ENCODE assay signal across 11 mouse cellular contexts in genomic region chr2:110486724-110487123, GRCm38 (mm10).
DNase-seq lines count a peak whose midpoint lies in the region; ATAC-seq lines count a peak whose summit lies in the region.
"Had no signal": no experiment of that assay in that cellular context is flagged by ENCODE, and none has a peak within 500 bp of the region (broad histone marks: within the 10 kb centered on the region; RNA-seq: fewer than 3 reads in every experiment).

No protein-coding gene starts in this region.

- no peaks in the 10 kb centered on the region for H3K36me3 ChIP-seq in limb, embryonic 15.5 days
- H3K36me3 ChIP-seq: G1E; midbrain, embryonic 13.5 days had no signal

- H3K27me3 ChIP-seq in limb, embryonic 15.5 days: no peaks in the 10 kb centered on the region
- H3K27me3 ChIP-seq: midbrain, embryonic 13.5 days had no signal

- no peak overlapping the region for H3K4me3 ChIP-seq in limb, embryonic 15.5 days
- H3K4me3 ChIP-seq: midbrain, embryonic 13.5 days had no signal

- peak; percentile 4 for DNase-seq in kidney, adult 18-20 months
- no peak for DNase-seq in kidney, postnatal 10 days
- peak; percentile 15 for DNase-seq in cerebellum, adult 9-10 months
- peak; percentile 65 for DNase-seq in gastrocnemius, postnatal 25 days
- DNase-seq in ovary, postnatal 36 days (ENCODE audit: low spot score): no peak
- no peak for DNase-seq in right cerebral cortex, postnatal 4 days
- DNase-seq: thymus, postnatal 4 days had no signal

- no peak overlapping the region for H3K4me2 ChIP-seq in limb, embryonic 15.5 days
- H3K4me2 ChIP-seq: midbrain, embryonic 13.5 days had no signal

- peaks cover 8% of the 10 kb centered on the region; the same call in 1 of the 2 replicates for H3K4me1 ChIP-seq in limb, embryonic 15.5 days
- H3K4me1 ChIP-seq: midbrain, embryonic 13.5 days had no signal

- H3K9ac ChIP-seq in limb, embryonic 15.5 days: no peak overlapping the region
- H3K9ac ChIP-seq: midbrain, embryonic 13.5 days had no signal

- peak; percentile 92 for ATAC-seq in limb, embryonic 15.5 days (ENCODE audit: insufficient number of reproducible peaks, low FRiP score, low TSS enrichment, low read depth)
- no peak for ATAC-seq in erythroblast, adult 5-6 weeks (replicated peaks; ENCODE audit: low FRiP score, poor library complexity, severe bottlenecking)
- ATAC-seq: midbrain, embryonic 13.5 days had no signal

- no peaks in the 10 kb centered on the region for H3K9me3 ChIP-seq in limb, embryonic 15.5 days
- H3K9me3 ChIP-seq: G1E; midbrain, embryonic 13.5 days had no signal

- 17% methylated on average over 4 of the region's 4 CpGs for WGBS in limb, embryonic 15.5 days

- peak overlapping the region; percentile 83 for H3K27ac ChIP-seq in limb, embryonic 15.5 days
- H3K27ac ChIP-seq: midbrain, embryonic 13.5 days had no signal

Comparison
In these comparisons a context has a peak if more than half of its experiments do, and no peak if none do; other contexts are left out.
1. DNase-seq: peak in kidney, adult 18-20 months (single experiment), cerebellum, adult 9-10 months (single experiment) and gastrocnemius, postnatal 25 days (single experiment); none in kidney, postnatal 10 days (single experiment), ovary, postnatal 36 days (single experiment) and right cerebral cortex, postnatal 4 days (single experiment).